Mouse (Mus musculus): Measurements from ENCODE around the gene Ncor2. TPM values are rescaled to one million over a fixed set of nuclear protein-coding genes. Genes with fewer than 3 reads are reported as not detected.
A peak's percentile ranks its signal among the peaks of the same experiment; 100 is the strongest.

Gene Ncor2
- polyA plus RNA-seq, 1 experiment from 2014 or later: 36.5 TPM

DNA sequence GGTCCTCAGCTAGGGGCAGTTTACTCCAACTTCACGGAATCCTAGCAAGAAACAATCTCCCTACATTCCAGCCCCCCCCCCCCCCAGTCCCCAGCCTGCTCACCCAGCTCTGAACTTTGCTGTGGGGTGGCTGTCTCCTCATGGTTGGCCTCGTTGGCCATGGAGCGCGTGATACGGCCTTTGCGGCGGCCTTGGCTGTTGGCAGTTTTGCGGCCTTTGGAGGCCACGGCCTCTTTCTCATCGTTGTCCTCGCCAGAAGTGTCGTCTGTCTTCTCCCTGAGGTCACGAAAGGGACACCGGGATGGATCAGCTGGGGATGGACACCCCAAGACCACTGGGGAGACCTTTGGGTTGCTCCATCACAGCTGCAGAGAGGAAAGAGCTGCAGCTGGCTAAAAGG lies 111.3 kb downstream of the Ncor2 start:
- WGBS: 66% methylated on average over 14 of the region's 14 CpGs
- Histone ChIP-seq H3K36me3 (ENCODE audit: insufficient read depth) (peaks cover 64% of the 10 kb centered on the region), H3K4me1 (ENCODE audit: insufficient read depth) (peaks cover 19% of the 10 kb centered on the region)

GRCm38 (mm10) chr5:125066479-125067471 lies 112.2 kb downstream of the Ncor2 start:
- ATAC-seq (ENCODE audit: insufficient read depth) (no peak), DNase-seq (peak; percentile 88)
- 85% methylated on average over 13 of the region's 13 CpGs for WGBS
- Histone ChIP-seq H3K27me3 (ENCODE audit: insufficient read depth, low read length) (no peaks in the 10 kb centered on the region), H3K4me2 (no peak overlapping the region), H3K9me3 (ENCODE audit: low read depth, low read length) (no peaks in the 10 kb centered on the region), H3K4me3 (ENCODE audit: low read depth, low read length) (no peak overlapping the region), H3K9ac (no peak overlapping the region), H3K27ac (ENCODE audit: low read depth) (no peak overlapping the region), H3K36me3 (ENCODE audit: insufficient read depth) (peaks cover 67% of the 10 kb centered on the region), H3K4me1 (ENCODE audit: insufficient read depth) (peaks cover 10% of the 10 kb centered on the region)
- TF ChIP-seq CTCF (IDR thresholded peaks at IDR 0.05; ENCODE audit: low read depth): peak; percentile 97

More for the DNA sequence above, 111.3 kb downstream of the Ncor2 start:
- no peaks in the 10 kb centered on the region for H3K9me3 ChIP-seq (ENCODE audit: low read depth, low read length)
- no peaks in the 10 kb centered on the region for H3K27me3 ChIP-seq (ENCODE audit: insufficient read depth, low read length)
- no peak overlapping the region for H3K4me3 ChIP-seq (ENCODE audit: low read depth, low read length)
- H3K4me2 ChIP-seq: no peak overlapping the region
- no peak for ATAC-seq (ENCODE audit: insufficient read depth)
- H3K9ac ChIP-seq: no peak overlapping the region
- H3K27ac ChIP-seq (ENCODE audit: low read depth): no peak overlapping the region
- peak; percentile 32 for DNase-seq
- no peak for TF ChIP-seq CTCF (IDR thresholded peaks at IDR 0.05; ENCODE audit: low read depth)

- Histone ChIP-seq H3K4me2 (no peak overlapping the region), H3K27ac (ENCODE audit: low read depth) (no peak overlapping the region), H3K36me3 (ENCODE audit: insufficient read depth) (peaks cover 63% of the 10 kb centered on the region), H3K27me3 (ENCODE audit: insufficient read depth, low read length) (no peaks in the 10 kb centered on the region), H3K9me3 (ENCODE audit: low read depth, low read length) (no peaks in the 10 kb centered on the region), H3K4me1 (ENCODE audit: insufficient read depth) (peaks cover 13% of the 10 kb centered on the region), H3K4me3 (ENCODE audit: low read depth, low read length) (no peak overlapping the region), H3K9ac (no peak overlapping the region)
- no peak for TF ChIP-seq CTCF (IDR thresholded peaks at IDR 0.05; ENCODE audit: low read depth)
- DNase-seq (no peak), ATAC-seq (ENCODE audit: insufficient read depth) (no peak)
- 70% methylated on average over 17 of the region's 17 CpGs for WGBS
Observed at GRCm38 (mm10) chr5:125063015-125063414, 116.0 kb downstream of the Ncor2 start.

GRCm38 (mm10) chr5:125058267-125058668 lies 120.8 kb downstream of the Ncor2 start:
- peaks cover 40% of the 10 kb centered on the region for H3K4me1 ChIP-seq (ENCODE audit: insufficient read depth)
- peak overlapping the region; percentile 32 for H3K9ac ChIP-seq
- ATAC-seq (ENCODE audit: insufficient read depth) (peak; percentile 20; the same call in 1 of the 2 replicates), DNase-seq (peak; percentile 70)
- no peaks in the 10 kb centered on the region for H3K9me3 ChIP-seq (ENCODE audit: low read depth, low read length)
- H3K4me2 ChIP-seq: peak overlapping the region; percentile 56
- 4% methylated on average over 22 of the region's 29 CpGs for WGBS
- no peaks in the 10 kb centered on the region for H3K27me3 ChIP-seq (ENCODE audit: insufficient read depth, low read length)
- H3K4me3 ChIP-seq (ENCODE audit: low read depth, low read length): peak overlapping the region; percentile 22
- H3K27ac ChIP-seq (ENCODE audit: low read depth): peak overlapping the region; percentile 90
- H3K36me3 ChIP-seq (ENCODE audit: insufficient read depth): peaks cover 45% of the 10 kb centered on the region
- TF ChIP-seq CTCF (IDR thresholded peaks at IDR 0.05; ENCODE audit: low read depth): no peak

DNA sequence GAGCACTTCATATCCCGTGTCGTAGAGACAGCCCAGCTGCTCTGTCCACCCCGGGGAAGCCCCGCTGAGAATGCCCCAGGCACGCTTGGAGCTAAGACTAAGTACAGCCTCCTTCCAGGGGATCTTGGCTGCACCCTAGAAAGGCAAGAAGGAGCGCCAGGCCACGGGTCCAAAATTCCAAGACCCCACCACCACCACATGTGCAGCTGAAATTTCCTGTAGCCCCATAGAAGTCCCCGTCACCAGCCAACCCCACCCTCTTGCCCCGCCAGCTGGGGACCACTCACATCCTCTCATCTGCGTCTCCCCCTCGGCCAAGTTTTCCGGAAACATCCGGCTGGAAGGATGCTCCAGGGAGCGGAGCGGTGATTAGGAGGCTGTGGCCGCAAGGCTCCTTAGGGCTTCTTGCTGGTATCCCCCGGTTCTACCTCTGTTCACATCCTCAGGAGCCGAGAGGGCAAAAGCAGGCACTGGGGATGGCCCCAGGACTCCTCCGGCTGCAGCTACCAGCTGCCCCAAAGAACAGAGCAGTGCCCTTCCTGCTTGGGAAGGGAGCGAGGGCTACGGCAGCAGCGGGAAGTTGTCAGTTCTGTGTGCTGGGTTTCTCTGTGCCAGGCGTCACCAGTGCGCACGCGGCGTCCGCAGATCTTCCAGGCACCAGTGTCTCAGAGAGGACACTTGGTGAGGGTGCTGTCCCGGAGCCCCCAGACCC lies 121.3 kb downstream of the Ncor2 start:
- ATAC-seq (ENCODE audit: insufficient read depth) (peak; percentile 48), DNase-seq (peak; percentile 85)
- Histone ChIP-seq H3K9ac (peak overlapping the region; percentile 32), H3K36me3 (ENCODE audit: insufficient read depth) (peaks cover 42% of the 10 kb centered on the region), H3K27me3 (ENCODE audit: insufficient read depth, low read length) (no peaks in the 10 kb centered on the region), H3K9me3 (ENCODE audit: low read depth, low read length) (no peaks in the 10 kb centered on the region), H3K27ac (ENCODE audit: low read depth) (peak overlapping the region; percentile 90), H3K4me2 (peak overlapping the region; percentile 56), H3K4me1 (ENCODE audit: insufficient read depth) (peaks cover 46% of the 10 kb centered on the region), H3K4me3 (ENCODE audit: low read depth, low read length) (peak overlapping the region; percentile 22)
- 15% methylated on average over 29 of the region's 29 CpGs for WGBS
- no peak for TF ChIP-seq CTCF (IDR thresholded peaks at IDR 0.05; ENCODE audit: low read depth)

DNA sequence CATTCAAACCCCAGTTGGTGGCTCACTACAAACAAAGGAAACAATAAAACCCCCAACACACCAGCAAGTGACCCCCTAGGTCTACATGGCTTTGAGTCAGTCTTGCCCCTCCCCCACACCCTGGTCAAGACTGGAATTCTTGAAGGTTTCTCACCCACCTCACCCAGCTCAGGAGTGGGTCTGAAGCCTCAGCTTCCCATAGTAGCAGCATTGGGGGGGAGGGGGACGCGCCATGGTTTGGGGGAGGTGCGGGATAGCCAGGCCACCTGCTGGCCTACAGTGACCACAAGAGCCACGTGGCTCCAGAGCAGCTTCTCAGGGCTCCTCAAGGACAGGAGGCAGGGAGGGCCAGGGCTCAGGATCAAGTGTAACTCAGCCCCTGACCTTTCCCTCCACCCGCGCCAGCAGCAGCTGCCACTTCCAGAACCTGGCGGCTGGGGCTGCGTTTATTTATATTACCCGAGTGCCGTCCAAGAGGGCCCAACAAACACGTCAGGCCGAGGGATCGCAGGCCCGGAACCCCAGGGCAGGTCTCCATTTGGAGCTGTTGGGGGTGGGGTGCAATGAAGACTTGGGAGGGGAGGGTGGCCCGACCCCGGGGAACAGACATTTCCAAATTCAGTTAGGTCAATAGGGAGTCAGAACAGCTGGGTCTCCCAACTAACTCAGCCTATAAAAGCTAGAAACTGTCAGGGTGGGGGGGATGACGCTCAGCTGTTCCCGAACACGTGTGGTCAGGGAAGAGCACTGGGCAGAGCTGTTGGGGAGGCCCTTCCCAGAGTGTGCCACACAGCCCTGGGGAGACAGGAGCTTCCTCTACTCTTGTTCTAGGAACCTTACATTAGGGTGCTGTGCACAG lies 122.1 kb downstream of the Ncor2 start:
- TF ChIP-seq CTCF (IDR thresholded peaks at IDR 0.05; ENCODE audit: low read depth): no peak
- peak overlapping the region; percentile 56 for H3K4me2 ChIP-seq
- 0 out of 2 replicates have a peak overlapping the region, but pooled peaks have one; percentile 4 for H3K9ac ChIP-seq
- H3K27ac ChIP-seq (ENCODE audit: low read depth): peak overlapping the region; percentile 90
- H3K27me3 ChIP-seq (ENCODE audit: insufficient read depth, low read length): no peaks in the 10 kb centered on the region
- DNase-seq: peak; percentile 78
- ATAC-seq (ENCODE audit: insufficient read depth): peak; percentile 60
- WGBS: 6% methylated on average over 19 of the region's 19 CpGs
- H3K9me3 ChIP-seq (ENCODE audit: low read depth, low read length): no peaks in the 10 kb centered on the region
- peaks cover 51% of the 10 kb centered on the region for H3K4me1 ChIP-seq (ENCODE audit: insufficient read depth)
- peak overlapping the region; percentile 22; the same call in 1 of the 2 replicates for H3K4me3 ChIP-seq (ENCODE audit: low read depth, low read length)
- H3K36me3 ChIP-seq (ENCODE audit: insufficient read depth): peaks cover 40% of the 10 kb centered on the region

Measured in lung, embryonic 14.5 days (tissue).